ENCODE assay signal across 9 mouse cellular contexts in the genomic region with DNA sequence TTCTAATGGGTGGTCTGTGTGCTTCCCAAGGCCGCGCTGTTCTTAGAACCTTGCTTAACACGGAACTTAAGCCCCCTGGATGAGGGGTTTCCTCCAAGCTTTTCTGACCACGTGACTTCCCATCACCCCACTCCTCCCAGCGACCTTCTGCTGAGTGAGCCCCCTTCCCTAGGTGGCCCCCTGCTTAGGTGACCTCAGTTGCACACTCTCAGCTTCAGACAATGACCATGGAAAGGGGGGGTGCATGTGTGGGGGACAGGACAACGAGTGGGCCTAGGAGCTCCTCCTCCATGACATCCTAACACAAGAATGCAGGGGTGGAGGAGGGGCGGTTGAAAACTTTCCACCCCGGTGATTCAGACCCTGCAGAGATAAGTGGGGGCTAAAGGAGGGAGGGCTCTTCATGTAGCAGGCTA. TPM values are rescaled to one million over a fixed set of nuclear protein-coding genes. Genes with fewer than 3 reads are reported as not detected.
DNase-seq lines count a peak whose midpoint lies in the region; ATAC-seq and TF ChIP-seq lines count a peak whose summit lies in the region.
"Had no signal": no experiment of that assay in that cellular context is flagged by ENCODE, and none has a peak within 500 bp of the region (broad histone marks: within the 10 kb centered on the region; RNA-seq: fewer than 3 reads in every experiment).

No protein-coding gene starts in this region.

- WGBS in heart, embryonic 12.5 days, result 6% methylated on average over 8 of the region's 8 CpGs
- WGBS in limb, embryonic 10.5 days, result 44% methylated on average over 8 of the region's 8 CpGs
- WGBS in midbrain, embryonic 15.5 days, result 4% methylated on average over 8 of the region's 8 CpGs

- peak overlapping the region; percentile 47 for H3K4me2 ChIP-seq in heart, embryonic 12.5 days
- 0 out of 2 replicates have a peak overlapping the region, but pooled peaks have one; percentile 5 for H3K4me2 ChIP-seq in midbrain, embryonic 15.5 days

- H3K9me3 ChIP-seq in E14TG2a.4 (ENCODE audit: low read length), result no peaks in the 10 kb centered on the region
- no peaks in the 10 kb centered on the region for H3K9me3 ChIP-seq in heart, embryonic 12.5 days (replicated peaks)
- no peaks in the 10 kb centered on the region for H3K9me3 ChIP-seq in limb, embryonic 10.5 days (replicated peaks)
- no peaks in the 10 kb centered on the region for H3K9me3 ChIP-seq in midbrain, embryonic 15.5 days

- peak overlapping the region; percentile 46 for H3K4me3 ChIP-seq in E14TG2a.4 (replicated peaks; ENCODE audit: low read length)
- no peak overlapping the region for H3K4me3 ChIP-seq in heart, embryonic 12.5 days
- no peak overlapping the region for H3K4me3 ChIP-seq in limb, embryonic 10.5 days
- no peak overlapping the region for H3K4me3 ChIP-seq in midbrain, embryonic 15.5 days
- H3K4me3 ChIP-seq: erythroblast, embryonic 14.5 days had no signal

- no peaks in the 10 kb centered on the region for H3K27me3 ChIP-seq in E14TG2a.4 (ENCODE audit: insufficient read depth, low read length)
- no peaks in the 10 kb centered on the region for H3K27me3 ChIP-seq in heart, embryonic 12.5 days (replicated peaks)
- H3K27me3 ChIP-seq in limb, embryonic 10.5 days (ENCODE audit: low read depth, poor library complexity, severe bottlenecking), result 0 out of 2 replicates have a peak, but pooled peaks cover 7% of the 10 kb centered on the region
- no peaks in the 10 kb centered on the region for H3K27me3 ChIP-seq in midbrain, embryonic 15.5 days (replicated peaks)

- peak; percentile 94 for DNase-seq in adrenal gland, adult 2 months
- DNase-seq in limb, embryonic 10.5 days (ENCODE audit: low spot score), result no peak
- DNase-seq in thymus, postnatal 25 days, result no peak
- no peak for DNase-seq in spleen, postnatal 36 days (ENCODE audit: low spot score in 2 of 2)

- H3K9ac ChIP-seq in heart, embryonic 12.5 days, result peak overlapping the region; percentile 38
- H3K9ac ChIP-seq in midbrain, embryonic 15.5 days, result no peak overlapping the region

- no peak for TF ChIP-seq CTCF in E14TG2a.4 (conservative IDR thresholded peaks at IDR 0.05; ENCODE audit: low read length)

- peaks cover 99% of the 10 kb centered on the region for H3K4me1 ChIP-seq in E14TG2a.4 (replicated peaks; ENCODE audit: low read depth, low read length)
- H3K4me1 ChIP-seq in heart, embryonic 12.5 days (replicated peaks), result peaks cover 93% of the 10 kb centered on the region
- peaks cover 79% of the 10 kb centered on the region for H3K4me1 ChIP-seq in limb, embryonic 10.5 days
- peaks cover 50% of the 10 kb centered on the region for H3K4me1 ChIP-seq in midbrain, embryonic 15.5 days

- peak; percentile 84 for ATAC-seq in heart, embryonic 12.5 days (ENCODE audit: insufficient number of reproducible peaks, low FRiP score)
- ATAC-seq in midbrain, embryonic 15.5 days (replicated peaks), result no peak
- ATAC-seq in megakaryocyte progenitor cell, adult 5-6 weeks (replicated peaks; ENCODE audit: poor library complexity), result no peak

- peak overlapping the region; percentile 96 for H3K27ac ChIP-seq in heart, embryonic 12.5 days (ENCODE audit: poor library complexity, severe bottlenecking)
- 0 out of 2 replicates have a peak overlapping the region, but pooled peaks have one; percentile 4 for H3K27ac ChIP-seq in limb, embryonic 10.5 days
- no peak overlapping the region for H3K27ac ChIP-seq in midbrain, embryonic 15.5 days

- peaks cover 98% of the 10 kb centered on the region for H3K36me3 ChIP-seq in E14TG2a.4 (ENCODE audit: insufficient read depth, low read length)
- peaks cover 16% of the 10 kb centered on the region for H3K36me3 ChIP-seq in heart, embryonic 12.5 days
- H3K36me3 ChIP-seq in limb, embryonic 10.5 days, result peaks cover 37% of the 10 kb centered on the region
- H3K36me3 ChIP-seq in midbrain, embryonic 15.5 days (replicated peaks), result no peaks in the 10 kb centered on the region

RNA-seq across cellular contexts. Expression of a gene that starts 9.2 kb away (rescaled TPM):
- total RNA-seq in adrenal gland, adult 2 months (2021), result 10 to 100 TPM; 11.7 to 19.4 TPM
- 18.0 and 24.1 TPM in 2 replicates for polyA plus RNA-seq in adrenal gland, adult 2 months (2012; rRNA removed)
- 5.3 and 6.1 TPM in 2 replicates for polyA plus RNA-seq in heart, embryonic 12.5 days (2016; fragmentation: Nextera tagmentation; extraction: Ambion mirVana)
- 4.6 and 5.6 TPM in 2 replicates for polyA plus RNA-seq in limb, embryonic 10.5 days (2016; fragmentation: Nextera tagmentation; extraction: Ambion mirVana)
- 1.6 and 1.7 TPM in 2 replicates for polyA plus RNA-seq in midbrain, embryonic 15.5 days (2015; fragmentation: Nextera tagmentation; extraction: Ambion mirVana)
- total RNA-seq in megakaryocyte progenitor cell, adult 5-6 weeks (2015), result 0.46 and 0.49 TPM in 2 replicates
- 0.14 and 0.50 TPM in 2 replicates for total RNA-seq in megakaryocyte progenitor cell, adult 5-6 weeks (2017)
- polyA plus RNA-seq: erythroblast, embryonic 14.5 days had no signal

RNA-seq across cellular contexts. Expression of a gene that starts 57.8 kb away (rescaled TPM):
- 1 to 10 TPM in 1 of 2 experiments, under 1 TPM in 1; 0.86 to 4.5 TPM for total RNA-seq in adrenal gland, adult 2 months (2021)
- polyA plus RNA-seq in adrenal gland, adult 2 months (2012; rRNA removed), result 3.1 and 9.5 TPM in 2 replicates
- polyA plus RNA-seq in heart, embryonic 12.5 days (2016; fragmentation: Nextera tagmentation; extraction: Ambion mirVana), result 0.93 and 1.1 TPM in 2 replicates
- 0.14 and 0.29 TPM in 2 replicates for polyA plus RNA-seq in limb, embryonic 10.5 days (2016; fragmentation: Nextera tagmentation; extraction: Ambion mirVana)
- polyA plus RNA-seq in midbrain, embryonic 15.5 days (2015; fragmentation: Nextera tagmentation; extraction: Ambion mirVana), result 42.0 and 44.3 TPM in 2 replicates
- not detected in 2 replicates for total RNA-seq in megakaryocyte progenitor cell, adult 5-6 weeks (2015)
- total RNA-seq in megakaryocyte progenitor cell, adult 5-6 weeks (2017), result not detected in 2 replicates
- polyA plus RNA-seq: erythroblast, embryonic 14.5 days had no signal
